In genomic region chr8:11009431-11010071, GRCm38 (mm10) we compare ENCODE assay signal across 8 mouse cellular contexts. TPM values are rescaled to one million over a fixed set of nuclear protein-coding genes. Genes with fewer than 3 reads are reported as not detected.
DNase-seq lines count a peak whose midpoint lies in the region; ATAC-seq and TF ChIP-seq lines count a peak whose summit lies in the region.

No protein-coding gene starts in this region.

- peak overlapping the region; percentile 68 for H3K27ac ChIP-seq in MEL (ENCODE audit: control insufficient read depth, low read depth, low read length)
- H3K27ac ChIP-seq in forebrain, embryonic 16.5 days (ENCODE audit: low read length), result peak overlapping the region; percentile 99
- H3K27ac ChIP-seq in hindbrain, embryonic 11.5 days (ENCODE audit: low read depth, low read length), result peak overlapping the region; percentile 97

- H3K4me1 ChIP-seq in MEL (ENCODE audit: control insufficient read depth in 1 of 2, insufficient read depth in 2 of 2, low read length in 2 of 2), result peaks cover 0 to 17% of the 10 kb centered on the region in 2 experiments; a peak in 2 of 4 replicates
- H3K4me1 ChIP-seq in forebrain, embryonic 16.5 days (replicated peaks; ENCODE audit: control insufficient read depth, insufficient read depth, low read length), result peaks cover 38% of the 10 kb centered on the region
- H3K4me1 ChIP-seq in hindbrain, embryonic 11.5 days (replicated peaks; ENCODE audit: control insufficient read depth, insufficient read depth, low read length), result peaks cover 26% of the 10 kb centered on the region

- TF ChIP-seq RAD21 in MEL (IDR thresholded peaks at IDR 0.05; ENCODE audit: low read depth, low read length), result no peak

- TF ChIP-seq CTCF in MEL (IDR thresholded peaks at IDR 0.05 in 2 of 3, conservative IDR thresholded peaks at IDR 0.05 in 1 of 3; ENCODE audit: control insufficient read depth in 1 of 3, insufficient read depth in 1 of 3, low read depth in 2 of 3, low read length in 3 of 3, poor library complexity in 1 of 3, severe bottlenecking in 1 of 3), result no peak

- no peak for TF ChIP-seq EP300 in MEL (IDR thresholded peaks at IDR 0.05; ENCODE audit: low read depth in 1 of 2, low read length in 2 of 2)

- H3K27me3 ChIP-seq in MEL (ENCODE audit: control insufficient read depth in 1 of 2, insufficient read depth in 2 of 2, low read length in 2 of 2), result no peaks in the 10 kb centered on the region
- no peaks in the 10 kb centered on the region for H3K27me3 ChIP-seq in forebrain, embryonic 16.5 days (replicated peaks; ENCODE audit: control insufficient read depth, insufficient read depth, low read length)
- no peaks in the 10 kb centered on the region for H3K27me3 ChIP-seq in hindbrain, embryonic 11.5 days (ENCODE audit: control insufficient read depth, insufficient read depth, low read length)

- 0 out of 4 replicates have a peak, but pooled peaks of 1 of the 2 experiments have one; percentile 34 for TF ChIP-seq POLR2A in MEL (IDR thresholded peaks at IDR 0.05; ENCODE audit: control insufficient read depth in 1 of 2, insufficient read depth in 1 of 2, low read depth in 1 of 2, low read length in 2 of 2, poor library complexity in 1 of 2)

- H3K79me2 ChIP-seq in MEL (ENCODE audit: control insufficient read depth, insufficient read depth, low read length, poor library complexity), result peaks cover 44% of the 10 kb centered on the region

- H3K4me3 ChIP-seq in MEL (ENCODE audit: control insufficient read depth in 1 of 2, insufficient read depth in 1 of 2, low read depth in 2 of 2, low read length in 2 of 2), result peak overlapping the region; percentile 59 to 82
- H3K4me3 ChIP-seq in forebrain, embryonic 16.5 days (replicated peaks; ENCODE audit: low read length), result peak overlapping the region; percentile 57
- peak overlapping the region; percentile 60 for H3K4me3 ChIP-seq in hindbrain, embryonic 11.5 days (ENCODE audit: low read depth, low read length)

- peak; percentile 77 for ATAC-seq in forebrain, embryonic 16.5 days
- peak; percentile 47 for ATAC-seq in hindbrain, embryonic 11.5 days (ENCODE audit: low FRiP score)

- peak overlapping the region; percentile 77 for H3K4me2 ChIP-seq in forebrain, embryonic 16.5 days (ENCODE audit: low read length)
- peak overlapping the region; percentile 72 for H3K4me2 ChIP-seq in hindbrain, embryonic 11.5 days (replicated peaks; ENCODE audit: low read depth, low read length)

- DNase-seq in MEL (ENCODE audit: low read depth, low spot score), result peak; percentile 84
- peak; percentile 85 for DNase-seq in cerebellum, adult 11-12 months
- DNase-seq in hindbrain, embryonic 11.5 days (ENCODE audit: low spot score), result peak; percentile 83
- DNase-seq in left cerebral cortex, adult 11 months (ENCODE audit: low spot score), result peak; percentile 72
- peak; percentile 81 for DNase-seq in lung, postnatal 36 days
- peak; percentile 84 for DNase-seq in right cerebral cortex, adult 18-20 months
- DNase-seq in thymus, postnatal 4 days, result peak; percentile 72

- WGBS in forebrain, embryonic 16.5 days, result under 1% methylated on average over 41 of the region's 62 CpGs
- 0% methylated on average over 40 of the region's 62 CpGs for WGBS in hindbrain, embryonic 11.5 days

- no peaks in the 10 kb centered on the region for H3K9me3 ChIP-seq in MEL (replicated peaks; ENCODE audit: insufficient read depth, low read length)
- no peaks in the 10 kb centered on the region for H3K9me3 ChIP-seq in forebrain, embryonic 16.5 days (ENCODE audit: control insufficient read depth, low read length)
- no peaks in the 10 kb centered on the region for H3K9me3 ChIP-seq in hindbrain, embryonic 11.5 days (ENCODE audit: control insufficient read depth, low read length)

- peaks cover 0 to 3% of the 10 kb centered on the region in 2 experiments; a peak in 1 of 4 replicates for H3K36me3 ChIP-seq in MEL (ENCODE audit: control insufficient read depth in 1 of 2, insufficient read depth in 2 of 2, low read length in 2 of 2)
- no peaks in the 10 kb centered on the region; the same call in 1 of the 2 replicates for H3K36me3 ChIP-seq in forebrain, embryonic 16.5 days (ENCODE audit: control insufficient read depth, insufficient read depth)
- no peaks in the 10 kb centered on the region for H3K36me3 ChIP-seq in hindbrain, embryonic 11.5 days (ENCODE audit: control insufficient read depth, insufficient read depth, low read length)

- H3K9ac ChIP-seq in MEL (ENCODE audit: control insufficient read depth, low read depth, low read length, poor library complexity, severe bottlenecking), result peak overlapping the region; percentile 80
- H3K9ac ChIP-seq in forebrain, embryonic 16.5 days (replicated peaks; ENCODE audit: low read depth, low read length), result peak overlapping the region; percentile 98
- peak overlapping the region; percentile 73 for H3K9ac ChIP-seq in hindbrain, embryonic 11.5 days (ENCODE audit: low read depth, low read length)

TF ChIP-seq in MEL, 35 proteins besides CTCF, POLR2A, EP300 and RAD21:
- TF ChIP-seq MEF2A (IDR thresholded peaks at IDR 0.05; ENCODE audit: extremely low read depth, insufficient replicate concordance, low read depth, low read length, poor library complexity, severe bottlenecking) (no peak), MAZ (IDR thresholded peaks at IDR 0.05; ENCODE audit: low read depth, low read length) (no peak), ZMIZ1 (IDR thresholded peaks at IDR 0.05; ENCODE audit: low read depth, low read length) (0 out of 2 replicates have a peak, but pooled peaks have one; percentile 33), NRF1 (IDR thresholded peaks at IDR 0.05; ENCODE audit: insufficient read depth, low read depth, low read length, poor library complexity, severe bottlenecking) (no peak), HCFC1 (IDR thresholded peaks at IDR 0.05; ENCODE audit: low read depth, low read length) (peak; percentile 14; the same call in 1 of the 2 replicates), KAT2A (conservative IDR thresholded peaks at IDR 0.05; ENCODE audit: low read depth, low read length) (no peak), MYC (IDR thresholded peaks at IDR 0.05; ENCODE audit: low read depth, low read length) (0 out of 2 replicates have a peak, but pooled peaks have one; percentile 33), USF1 (IDR thresholded peaks at IDR 0.05; ENCODE audit: low read depth, low read length) (0 out of 2 replicates have a peak, but pooled peaks have one; percentile 17), ETS1 (IDR thresholded peaks at IDR 0.05; ENCODE audit: low read depth, low read length) (peak; percentile 42), NELFE (IDR thresholded peaks at IDR 0.05; ENCODE audit: low read depth, low read length) (peak; percentile 13), POLR2AphosphoS2 (IDR thresholded peaks at IDR 0.05; ENCODE audit: low read length) (no peak), MXI1 (IDR thresholded peaks at IDR 0.05; ENCODE audit: low read depth, low read length) (peak; percentile 53; the same call in 1 of the 2 replicates)

RNA-seq across cellular contexts. Expression of gene Irs2, which starts 1.3 kb away (rescaled TPM):
- total RNA-seq in MEL (2012; rRNA removed), result 12.4 and 16.4 TPM in 2 replicates
- polyA plus RNA-seq in MEL (2012; ENCODE audit: insufficient read depth in 1 of 2, insufficient read length in 2 of 2, low read depth in 1 of 2, low replicate concordance in 2 of 2, missing spikeins in 1 of 2), result 10 to 100 TPM in 1 of 2 experiments, not detected in 1; 23.1 TPM
- 5.4 and 6.0 TPM in 2 replicates for polyA plus RNA-seq in forebrain, embryonic 16.5 days (2015; fragmentation: Nextera tagmentation; extraction: Ambion mirVana)
- 5.6 and 6.1 TPM in 2 replicates for polyA plus RNA-seq in hindbrain, embryonic 11.5 days (2014; fragmentation: Nextera tagmentation; extraction: Ambion mirVana)

Comparison
In these comparisons a context has a peak if more than half of its experiments do, and no peak if none do; other contexts are left out.
1. Peak in every context shown above with its lines: DNase-seq, ATAC-seq, H3K4me3 ChIP-seq and H3K27ac ChIP-seq.